Mouse (Mus musculus): ENCODE results near the gene Ceacam5. TPM values are rescaled to one million over a fixed set of nuclear protein-coding genes. Genes with fewer than 3 reads are reported as not detected.

The Ceacam5 gene
- total RNA-seq (2014; rRNA removed; ENCODE audit: low replicate concordance) (not detected in 2 replicates), polyA plus RNA-seq (2015; fragmentation: Nextera tagmentation; extraction: Ambion mirVana) (not detected in 2 replicates)

GRCm38 (mm10) chr7:17712938-17713337 lies at the start of gene Ceacam5:
Ceacam5 (plus strand) TSS chr7:17713238.
- ATAC-seq (ENCODE audit: insufficient read depth, low read depth) (no peak), DNase-seq (ENCODE audit: low spot score) (no peak)
- Histone ChIP-seq H3K27me3 (ENCODE audit: control insufficient read depth, insufficient read depth, low read length) (no peaks in the 10 kb centered on the region), H3K27ac (ENCODE audit: low read depth) (no peak within 1 kb of the TSS), H3K9ac (replicated peaks; ENCODE audit: low read depth, low read length) (no peak within 1 kb of the TSS), H3K4me2 (ENCODE audit: low read depth, low read length) (no peak within 1 kb of the TSS), H3K4me1 (ENCODE audit: control insufficient read depth, insufficient read depth) (no peaks in the 10 kb centered on the region), H3K36me3 (replicated peaks; ENCODE audit: control insufficient read depth, insufficient read depth, low read length) (no peaks in the 10 kb centered on the region), H3K9me3 (replicated peaks; ENCODE audit: control insufficient read depth, low read length) (peaks cover 29% of the 10 kb centered on the region), H3K4me3 (ENCODE audit: low read depth, low read length) (no peak within 1 kb of the TSS)
- WGBS, result 43% methylated on average over 1 of the region's 1 CpGs
- no peak for TF ChIP-seq CTCF (IDR thresholded peaks at IDR 0.05; ENCODE audit: low read depth)
- no peak for TF ChIP-seq EP300 (IDR thresholded peaks at IDR 0.05; ENCODE audit: low read depth)

Other genes with a start within 250 kb of the Ceacam5 start
- not detected in 2 replicates for gene Ceacam14, start 99.4 kb downstream of the Ceacam5 start, total RNA-seq (2014; rRNA removed; ENCODE audit: low replicate concordance)
- gene Ceacam14, start 99.4 kb downstream of the Ceacam5 start, polyA plus RNA-seq (2015; fragmentation: Nextera tagmentation; extraction: Ambion mirVana), result not detected in 2 replicates
- gene Gm5155, start 158.5 kb downstream of the Ceacam5 start, total RNA-seq (2014; rRNA removed; ENCODE audit: low replicate concordance), result not detected in 2 replicates
- gene Gm5155, start 158.5 kb downstream of the Ceacam5 start, polyA plus RNA-seq (2015; fragmentation: Nextera tagmentation; extraction: Ambion mirVana), result not detected in 2 replicates